Mouse (Mus musculus) forebrain, postnatal 0 days (tissue): ENCODE data around the gene Pdcd1lg2. TPM values are rescaled to one million over a fixed set of nuclear protein-coding genes. Genes with fewer than 3 reads are reported as not detected.

Experiments
- ATAC-seq: fragments of 200-750 bp; cut with Nextera tagmentation; 2 replicates; pipeline ENCODE4 v1.8.0; 2017; ENCODE audit warnings: mild to moderate bottlenecking, moderate library complexity
- DNase-seq: peaks from one replicate; pipeline ENCODE4 v3.0.0-alpha.2; 2015
- H3K27ac ChIP-seq: fragments of 300-500 bp; sonication (generic); 2 replicates; pipeline ENCODE4 v1.5.1; 2014; ENCODE audit warnings: low read depth, mild to moderate bottlenecking, antibody characterized with exemption, low read length, moderate library complexity, mixed read lengths
- H3K27me3 ChIP-seq: fragments of 300-500 bp; sonication (generic); 2 replicates; pipeline ENCODE4 v1.6.1; 2014; ENCODE audit warnings: mild to moderate bottlenecking, low read length, mixed read lengths; ENCODE audit not compliant: insufficient read depth
- H3K36me3 ChIP-seq: fragments of 300-500 bp; sonication (generic); 2 replicates; pipeline ENCODE4 v1.6.1; 2014; ENCODE audit warnings: mild to moderate bottlenecking, moderate library complexity; ENCODE audit not compliant: insufficient read depth
- H3K4me1 ChIP-seq: fragments of 300-500 bp; sonication (generic); 2 replicates; pipeline ENCODE4 v1.6.1; 2014; ENCODE audit warnings: antibody characterized with exemption; ENCODE audit not compliant: insufficient read depth
- H3K4me2 ChIP-seq: fragments of 300-500 bp; sonication (generic); 2 replicates; pipeline ENCODE4 v1.6.1; 2014; ENCODE audit warnings: low read depth, mild to moderate bottlenecking, moderate library complexity
- H3K4me3 ChIP-seq: fragments of 300-500 bp; sonication (generic); 2 replicates; pipeline ENCODE4 v1.5.1; 2014; ENCODE audit warnings: low read depth, low read length, mixed read lengths
- H3K9ac ChIP-seq: fragments of 300-500 bp; sonication (generic); 2 replicates; pipeline ENCODE4 v1.6.1; 2014; ENCODE audit warnings: mild to moderate bottlenecking
- H3K9me3 ChIP-seq: fragments of 300-500 bp; sonication (generic); 2 replicates; pipeline ENCODE4 v1.6.1; 2016; ENCODE audit warnings: low read length
- CTCF ChIP-seq: sonication (generic); IDR thresholded peaks from 2 replicates; pipeline ENCODE4 v1.5.1; 2016; ENCODE audit warnings: antibody characterized with exemption, control low read depth, low read depth
- WGBS: fragments of 180-500 bp; shearing (Covaris S2); extraction: QIAGEN DNeasy Blood & Tissue Kit; methylation state at CpG from one replicate; pipeline ENCODE4 v1.1.7; 2014; 5-methylcytosine and 5-hydroxymethylcytosine counted together
- polyA plus RNA-seq: library from polyadenylated mRNA; unstranded; fragments of >200 nt; fragmentation: Nextera tagmentation; extraction: Ambion mirVana; gene quantifications from 2 replicates; pipeline ENCODE4 v1.2.1, GENCODE M21; 2015
- total RNA-seq: library from RNA; depleted of rRNA; stranded (reverse); fragments of >200 nt; gene quantifications from 2 replicates; pipeline ENCODE4 v1.2.3, GENCODE M21; 2014

Pdcd1lg2 gene
- total and polyA plus RNA-seq, 2 experiments from 2014 or later = 0.19 TPM; not detected in 1

GRCm38 (mm10) chr19:29485257-29485948, 74.7 kb downstream of the Pdcd1lg2 start:
- Histone ChIP-seq H3K4me2 (no peak overlapping the region), H3K9ac (no peak overlapping the region), H3K9me3 (no peaks in the 10 kb centered on the region), H3K4me3 (no peak overlapping the region), H3K36me3 (no peaks in the 10 kb centered on the region), H3K27me3 (no peaks in the 10 kb centered on the region), H3K27ac (no peak overlapping the region), H3K4me1 (no peaks in the 10 kb centered on the region)
- ATAC-seq (no peak), DNase-seq (no peak)
- TF ChIP-seq CTCF = no peak
- 91% methylated on average over 3 of the region's 3 CpGs for whole genome bisulfite sequencing

GRCm38 (mm10) chr19:29486545-29487206, 76.0 kb downstream of the Pdcd1lg2 start:
- no peak overlapping the region for H3K4me3 ChIP-seq
- no peak overlapping the region for H3K27ac ChIP-seq
- H3K27me3 ChIP-seq = no peaks in the 10 kb centered on the region
- H3K9ac ChIP-seq = no peak overlapping the region
- 86% methylated on average over 7 of the region's 7 CpGs for WGBS
- H3K4me1 ChIP-seq = no peaks in the 10 kb centered on the region
- DNase-seq (no peak), ATAC-seq (no peak)
- H3K36me3 ChIP-seq = no peaks in the 10 kb centered on the region
- no peak overlapping the region for H3K4me2 ChIP-seq
- no peak for TF ChIP-seq CTCF
- H3K9me3 ChIP-seq = no peaks in the 10 kb centered on the region

GRCm38 (mm10) chr19:29487326-29488072, 76.8 kb downstream of the Pdcd1lg2 start:
- Histone ChIP-seq H3K9me3 (no peaks in the 10 kb centered on the region), H3K9ac (no peak overlapping the region), H3K27ac (no peak overlapping the region), H3K4me3 (no peak overlapping the region), H3K4me2 (no peak overlapping the region), H3K27me3 (no peaks in the 10 kb centered on the region), H3K36me3 (no peaks in the 10 kb centered on the region), H3K4me1 (no peaks in the 10 kb centered on the region)
- ATAC-seq (no peak), DNase-seq (no peak)
- 93% methylated on average over 14 of the region's 14 CpGs for WGBS
- TF ChIP-seq CTCF = no peak

- Histone ChIP-seq H3K4me3 (no peak overlapping the region), H3K27me3 (no peaks in the 10 kb centered on the region), H3K4me1 (no peaks in the 10 kb centered on the region), H3K4me2 (no peak overlapping the region), H3K9ac (no peak overlapping the region), H3K27ac (no peak overlapping the region), H3K9me3 (no peaks in the 10 kb centered on the region), H3K36me3 (no peaks in the 10 kb centered on the region)
- 66% methylated on average over 6 of the region's 6 CpGs for WGBS
- DNase-seq = no peak
- no peak for ATAC-seq
- TF ChIP-seq CTCF = no peak
Observed at GRCm38 (mm10) chr19:29488073-29488390, 77.3 kb downstream of the Pdcd1lg2 start.

GRCm38 (mm10) chr19:29488420-29488819, 77.7 kb downstream of the Pdcd1lg2 start:
- WGBS = 81% methylated on average over 10 of the region's 10 CpGs
- DNase-seq (no peak), ATAC-seq (no peak)
- H3K36me3 ChIP-seq = no peaks in the 10 kb centered on the region
- H3K9ac ChIP-seq = no peak overlapping the region
- H3K4me3 ChIP-seq = no peak overlapping the region
- TF ChIP-seq CTCF = no peak
- H3K4me2 ChIP-seq = no peak overlapping the region
- no peaks in the 10 kb centered on the region for H3K4me1 ChIP-seq
- no peaks in the 10 kb centered on the region for H3K27me3 ChIP-seq
- H3K9me3 ChIP-seq = no peaks in the 10 kb centered on the region
- H3K27ac ChIP-seq = no peak overlapping the region

GRCm38 (mm10) chr19:29489785-29490284, 79.1 kb downstream of the Pdcd1lg2 start:
- WGBS = 88% methylated on average over 3 of the region's 3 CpGs
- H3K9me3 ChIP-seq = no peaks in the 10 kb centered on the region
- H3K4me1 ChIP-seq = no peaks in the 10 kb centered on the region
- no peak for TF ChIP-seq CTCF
- H3K4me2 ChIP-seq = no peak overlapping the region
- ATAC-seq = no peak
- DNase-seq = no peak
- H3K4me3 ChIP-seq = no peak overlapping the region
- no peaks in the 10 kb centered on the region for H3K36me3 ChIP-seq
- no peaks in the 10 kb centered on the region for H3K27me3 ChIP-seq
- H3K27ac ChIP-seq = no peak overlapping the region
- no peak overlapping the region for H3K9ac ChIP-seq

- H3K9ac ChIP-seq = no peak overlapping the region
- 83% methylated on average over 9 of the region's 9 CpGs for WGBS
- no peaks in the 10 kb centered on the region for H3K27me3 ChIP-seq
- H3K9me3 ChIP-seq = no peaks in the 10 kb centered on the region
- H3K36me3 ChIP-seq = no peaks in the 10 kb centered on the region
- H3K27ac ChIP-seq = no peak overlapping the region
- no peak overlapping the region for H3K4me3 ChIP-seq
- ATAC-seq (no peak), DNase-seq (no peak)
- H3K4me2 ChIP-seq = no peak overlapping the region
- TF ChIP-seq CTCF = no peak
- no peaks in the 10 kb centered on the region for H3K4me1 ChIP-seq
Observed at GRCm38 (mm10) chr19:29491467-29491866, 80.7 kb downstream of the Pdcd1lg2 start.
